Mouse (Mus musculus) small intestine, adult 2 months (tissue): ENCODE data around the gene H1f0.

ENCODE experiments used
- CTCF ChIP-seq: fragments of 200-500 bp; IDR thresholded peaks from 2 replicates; pipeline ENCODE4 v1.5.1; 2012; ENCODE audit warnings: low read depth, mild to moderate bottlenecking, control low read depth, inconsistent platforms, low read length, moderate library complexity, mixed read lengths; ENCODE audit not compliant: insufficient replicate concordance, insufficient read length; ENCODE audit errors: extremely low read depth
- POLR2A ChIP-seq: fragments of 200-500 bp; IDR thresholded peaks from 2 replicates; pipeline ENCODE4 v1.6.1; 2012; ENCODE audit warnings: low read depth, mild to moderate bottlenecking, control low read depth, inconsistent platforms, low read length, moderate library complexity

GRCm38 (mm10) chr15:79030551-79031435, 2.5 kb downstream of the H1f0 start:
- TF ChIP-seq CTCF, result no peak
- TF ChIP-seq POLR2A, result peak; percentile 65; the same call in 1 of the 2 replicates
